Mouse (Mus musculus) heart, adult 2 months (tissue): ENCODE measurements at regions not wholly inside any gene's neighbourhood (a gene's known extent, or its start where the extent isn't known, plus 50 kb on each side); places are given as distances from the start of the nearest gene placed in this dataset.

Experiments
- DNase-seq, 2 experiments: peaks; one replicate each; pipeline ENCODE4 v3.0.0; 2021
- H3K27ac ChIP-seq: fragments of 200-600 bp; 2 replicates; pipeline ENCODE4 v1.8.1; 2022
- H3K27me3 ChIP-seq: fragments of 200-500 bp; 2 replicates; pipeline ENCODE4 v1.6.1; 2012; ENCODE audit warnings: mild to moderate bottlenecking, low read length, inconsistent platforms, mixed read lengths; ENCODE audit not compliant: control insufficient read depth, insufficient read depth
- H3K36me3 ChIP-seq: fragments of 200-500 bp; 2 replicates; pipeline ENCODE4 v1.6.1; 2012; ENCODE audit warnings: low read length, inconsistent platforms; ENCODE audit not compliant: control insufficient read depth, insufficient read depth
- H3K4me1 ChIP-seq: fragments of 200-500 bp; 2 replicates; pipeline ENCODE4 v1.6.1; 2011; ENCODE audit warnings: low read length; ENCODE audit not compliant: control insufficient read depth, insufficient read depth
- H3K4me3 ChIP-seq: fragments of 200-600 bp; 2 replicates; pipeline ENCODE4 v1.8.1; 2022
- H3K79me2 ChIP-seq: fragments of 200-500 bp; replicated peaks from 2 replicates; pipeline ENCODE4 v1.6.1; 2012; ENCODE audit warnings: mild to moderate bottlenecking, inconsistent platforms, low read length, moderate library complexity, mixed read lengths; ENCODE audit not compliant: control insufficient read depth, insufficient read depth
- H3K9ac ChIP-seq: fragments of 200-500 bp; 2 replicates; pipeline ENCODE4 v1.6.1; 2012; ENCODE audit warnings: low read depth, mild to moderate bottlenecking, control low read depth, inconsistent platforms, low read length, mixed read lengths
- CTCF ChIP-seq: fragments of 200-600 bp; IDR thresholded peaks from 2 replicates; pipeline ENCODE4 v1.8.1; 2022; ENCODE audit warnings: antibody characterized with exemption, mild to moderate bottlenecking, moderate library complexity
- EP300 ChIP-seq: fragments of 200-500 bp; IDR thresholded peaks from 2 replicates; pipeline ENCODE4 v1.6.1; 2011; ENCODE audit warnings: low read depth, low read length, control low read depth; ENCODE audit not compliant: insufficient read depth
- POLR2A ChIP-seq: fragments of 200-500 bp; IDR thresholded peaks from 2 replicates; pipeline ENCODE4 v1.6.1; 2011; ENCODE audit warnings: mild to moderate bottlenecking, low read depth, low read length, control low read depth; ENCODE audit not compliant: insufficient read depth
- WGBS: fragments of 180-500 bp; shearing (Covaris S2); methylation state at CpG from one replicate; pipeline ENCODE4 v1.1.7; 2018; 5-methylcytosine and 5-hydroxymethylcytosine counted together
- intact Hi-C: fragments of 180-260 bp; cut with DNase I; formaldehyde crosslinking; loops from one replicate; pipeline ENCODE4 v1.15.1; 2025

DNA sequence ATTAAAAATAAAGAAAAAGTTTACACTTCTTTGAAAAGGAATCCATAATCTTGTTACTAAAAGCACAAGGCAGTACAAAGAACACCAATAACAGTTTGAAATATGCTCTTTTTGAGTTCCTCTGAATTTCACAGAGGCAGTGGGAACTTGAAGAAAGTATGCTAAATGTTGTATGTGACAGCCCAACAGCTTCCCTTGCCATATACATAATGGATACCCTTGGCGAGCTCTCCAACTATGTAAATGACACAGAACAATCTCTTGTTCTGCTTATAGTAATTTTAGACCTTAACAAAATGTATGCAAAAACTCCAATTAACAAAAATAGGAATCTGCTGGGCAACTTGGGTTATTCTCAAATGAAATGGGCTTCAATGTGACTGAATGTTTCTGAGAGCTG lies 109.2 kb downstream of the 1700020N01Rik start:
- 84% methylated on average over 1 of the region's 1 CpGs for WGBS
- H3K36me3 ChIP-seq = peaks cover 3% of the 10 kb centered on the region; the same call in 1 of the 2 replicates
- DNase-seq = no peak
- TF ChIP-seq POLR2A (no peak), EP300 (no peak), CTCF (no peak)
- H3K27me3 ChIP-seq = no peaks in the 10 kb centered on the region
- intact Hi-C loops = loop anchor here (5.0 kb wide), 2 partner anchors 80 to 215 kb away; no protein-coding TSS in a partner anchor
- H3K4me3 ChIP-seq = no peak overlapping the region
- no peak overlapping the region for H3K9ac ChIP-seq
- H3K79me2 ChIP-seq = no peaks in the 10 kb centered on the region
- peaks cover 8% of the 10 kb centered on the region for H3K4me1 ChIP-seq
- peak overlapping the region; percentile 7 for H3K27ac ChIP-seq

DNA sequence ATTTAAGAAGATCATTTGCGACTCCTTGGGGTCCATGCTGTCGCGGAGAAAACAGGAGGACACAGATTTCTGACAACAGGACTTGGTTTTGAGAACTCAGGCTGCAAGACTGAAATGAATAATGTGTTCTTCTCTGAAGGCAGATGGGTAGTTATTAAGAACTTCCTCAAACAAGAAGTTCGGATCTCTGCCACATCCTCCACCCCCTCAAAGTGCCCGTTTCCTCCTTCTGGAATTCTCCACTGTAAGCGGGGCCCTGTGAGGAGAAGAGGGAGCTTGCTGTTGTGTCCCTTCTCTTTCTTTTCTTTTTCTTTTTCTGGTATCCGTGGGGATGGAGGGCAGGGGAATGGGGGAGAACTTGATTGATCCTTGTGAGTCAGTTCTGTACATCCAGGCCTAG lies 118.9 kb downstream of the 1700020N01Rik start:
- Histone ChIP-seq H3K4me1 (no peaks in the 10 kb centered on the region; the same call in 1 of the 2 replicates), H3K27ac (no peak overlapping the region), H3K4me3 (no peak overlapping the region), H3K79me2 (no peaks in the 10 kb centered on the region), H3K9ac (no peak overlapping the region), H3K36me3 (no peaks in the 10 kb centered on the region), H3K27me3 (no peaks in the 10 kb centered on the region)
- 64% methylated on average over 7 of the region's 7 CpGs for WGBS
- DNase-seq = no peak
- TF ChIP-seq POLR2A (no peak), CTCF (no peak), EP300 (no peak)
- intact Hi-C loops = no loop called here

DNA sequence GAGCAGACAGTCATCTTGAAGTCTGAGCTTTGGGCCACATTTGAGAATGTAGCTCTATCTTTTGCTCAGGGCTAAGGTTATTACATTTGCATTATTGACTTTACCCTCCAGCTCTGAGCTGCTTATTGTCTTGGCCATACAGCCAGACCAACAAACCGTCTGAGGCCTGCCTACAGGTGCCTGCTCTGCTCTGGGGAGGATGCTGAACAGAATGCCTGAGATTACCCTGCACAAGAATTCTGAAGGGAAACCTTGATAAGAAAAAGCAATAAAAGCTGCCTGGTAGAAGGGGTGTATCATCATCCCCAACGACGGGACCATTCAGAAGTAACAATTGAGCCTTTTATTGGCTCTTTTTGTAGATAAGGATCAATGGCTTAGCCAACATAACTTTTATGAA lies 119.9 kb downstream of the 1700020N01Rik start:
- Histone ChIP-seq H3K36me3 (no peaks in the 10 kb centered on the region), H3K4me3 (no peak overlapping the region), H3K27ac (no peak overlapping the region), H3K79me2 (no peaks in the 10 kb centered on the region), H3K9ac (no peak overlapping the region), H3K27me3 (no peaks in the 10 kb centered on the region), H3K4me1 (no peaks in the 10 kb centered on the region; the same call in 1 of the 2 replicates)
- WGBS = 81% methylated on average over 3 of the region's 3 CpGs
- TF ChIP-seq EP300 (no peak), POLR2A (no peak), CTCF (no peak)
- intact Hi-C loops = no loop called here
- DNase-seq = no peak

DNA sequence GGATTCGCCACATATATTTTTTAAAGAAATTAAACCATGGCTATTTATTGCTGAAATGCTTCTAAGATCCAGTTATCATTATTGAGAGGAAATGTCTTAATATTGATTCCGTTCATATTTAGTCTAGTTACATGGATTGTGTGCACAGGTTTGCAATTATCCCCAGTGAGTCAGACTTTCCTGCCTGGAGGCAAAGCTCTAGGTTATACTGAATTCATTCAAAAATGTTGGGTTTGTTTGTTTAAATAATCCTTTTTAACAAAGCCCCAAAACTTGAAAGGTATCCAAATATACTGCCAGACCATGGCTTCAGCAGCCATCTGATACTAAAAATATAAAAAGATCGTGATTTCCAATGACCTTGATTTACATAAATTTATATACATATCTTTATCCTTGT lies 122.5 kb downstream of the 1700020N01Rik start:
- 84% methylated on average over 3 of the region's 3 CpGs for WGBS

DNA sequence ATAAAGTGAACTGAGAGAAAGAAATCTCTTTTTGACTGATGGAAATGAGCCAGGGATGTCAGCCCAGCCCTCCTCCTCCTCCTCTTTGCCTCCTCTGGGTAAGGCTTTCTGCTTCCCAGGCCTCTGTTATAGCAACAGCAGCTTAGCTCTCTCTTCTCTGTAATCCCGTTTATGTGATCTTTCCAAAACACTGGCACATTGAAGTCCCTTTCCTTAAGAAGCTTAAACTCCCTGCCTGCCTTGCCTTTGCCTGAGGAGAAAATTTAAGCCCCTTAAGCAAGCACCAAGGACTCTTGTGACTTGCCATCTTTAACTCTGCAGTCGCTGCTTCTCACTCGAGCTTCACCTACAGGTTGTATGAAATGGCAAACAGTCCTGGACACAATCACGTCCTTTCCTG lies 125.2 kb downstream of the 1700020N01Rik start:
- Histone ChIP-seq H3K9ac (no peak overlapping the region), H3K4me1 (no peaks in the 10 kb centered on the region), H3K27me3 (no peaks in the 10 kb centered on the region), H3K79me2 (no peaks in the 10 kb centered on the region), H3K4me3 (no peak overlapping the region), H3K36me3 (no peaks in the 10 kb centered on the region), H3K27ac (no peak overlapping the region)
- TF ChIP-seq POLR2A (no peak), EP300 (no peak), CTCF (no peak)
- no peak for DNase-seq
- 79% methylated on average over 4 of the region's 4 CpGs for WGBS
- intact Hi-C loops = no loop called here

More for the DNA sequence above, 122.5 kb downstream of the 1700020N01Rik start:
- Histone ChIP-seq H3K27me3 (no peaks in the 10 kb centered on the region), H3K9ac (no peak overlapping the region), H3K79me2 (no peaks in the 10 kb centered on the region), H3K27ac (no peak overlapping the region), H3K36me3 (no peaks in the 10 kb centered on the region), H3K4me3 (no peak overlapping the region), H3K4me1 (no peaks in the 10 kb centered on the region; the same call in 1 of the 2 replicates)
- no peak for DNase-seq
- TF ChIP-seq EP300 = no peak
- no peak for TF ChIP-seq POLR2A
- TF ChIP-seq CTCF = no peak
- intact Hi-C loops = no loop called here

DNA sequence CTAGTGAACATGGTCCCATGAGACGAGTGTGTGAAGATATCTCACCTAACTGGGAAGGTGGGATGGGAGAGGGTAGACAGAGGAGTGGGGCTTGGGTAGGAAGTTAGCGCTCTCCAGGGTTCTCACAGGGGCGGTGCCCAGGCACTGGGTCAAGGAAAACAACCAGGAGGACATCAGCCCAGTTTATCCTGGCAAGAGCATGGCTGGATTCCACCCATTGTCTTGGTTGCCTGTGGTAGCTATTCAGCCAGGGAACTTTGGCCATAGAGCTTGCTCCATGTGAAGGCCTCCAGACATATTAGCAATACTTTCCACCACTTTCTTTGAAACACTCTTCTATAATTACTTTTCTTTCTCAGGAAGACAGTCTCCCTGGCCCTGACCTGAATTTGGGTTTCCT lies 131.4 kb downstream of the 1700020N01Rik start:
- Histone ChIP-seq H3K27me3 (no peaks in the 10 kb centered on the region), H3K9ac (no peak overlapping the region), H3K36me3 (no peaks in the 10 kb centered on the region), H3K79me2 (no peaks in the 10 kb centered on the region), H3K27ac (peak overlapping the region; percentile 53), H3K4me3 (no peak overlapping the region), H3K4me1 (no peaks in the 10 kb centered on the region)
- 49% methylated on average over 3 of the region's 3 CpGs for WGBS
- peak; percentile 40 to 63 for DNase-seq
- TF ChIP-seq POLR2A (no peak), EP300 (0 out of 2 replicates have a peak, but pooled peaks have one; percentile 62)
- intact Hi-C loops = no loop called here
